Mouse (Mus musculus) bone marrow, adult 2 months (tissue): Measurements from ENCODE around the gene Mast1.

ENCODE experiments used
- CTCF ChIP-seq: fragments of 200-500 bp; IDR thresholded peaks from 2 replicates; pipeline ENCODE4 v1.5.1; 2011; ENCODE audit warnings: low read length, control low read depth; ENCODE audit not compliant: control insufficient read depth, insufficient read depth
- POLR2A ChIP-seq: fragments of 200-500 bp; IDR thresholded peaks from 2 replicates; pipeline ENCODE4 v1.6.1; 2011; ENCODE audit warnings: low read depth, mild to moderate bottlenecking, control low read depth, low read length, borderline replicate concordance; ENCODE audit not compliant: control insufficient read depth

DNA sequence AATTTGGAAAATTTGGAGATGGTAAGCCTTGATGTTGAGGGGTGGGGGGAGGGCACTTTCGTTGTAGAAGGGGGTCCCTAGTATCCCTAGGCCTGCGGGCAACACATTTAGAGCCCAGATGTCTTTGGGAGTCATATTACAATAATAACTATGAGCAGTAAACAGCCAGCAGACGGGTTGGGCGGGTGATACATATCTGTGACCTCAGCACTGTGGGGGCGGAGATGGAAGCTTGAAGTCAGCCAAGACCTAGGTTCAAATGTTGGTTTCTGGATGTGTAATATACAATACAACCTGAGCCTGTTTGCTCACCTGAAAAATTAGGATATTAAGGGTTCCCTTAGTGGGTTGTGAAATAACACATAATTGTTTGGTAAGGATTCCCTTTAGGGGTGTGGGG is 27.2 kb downstream of the Mast1 start:
- no peak for TF ChIP-seq POLR2A
- TF ChIP-seq CTCF: no peak
